Mouse (Mus musculus): ENCODE results near the gene Avpr1a. TPM values are rescaled to one million over a fixed set of nuclear protein-coding genes. Genes with fewer than 3 reads are reported as not detected.

Avpr1a gene
- polyA plus RNA-seq (2014; fragmentation: Illumina TruSeq; extraction: RNeasy Lipid Tissue Mini Kit (QIAGEN cat#74804); ENCODE audit: low read depth, low replicate concordance) = 62.7 TPM

DNA sequence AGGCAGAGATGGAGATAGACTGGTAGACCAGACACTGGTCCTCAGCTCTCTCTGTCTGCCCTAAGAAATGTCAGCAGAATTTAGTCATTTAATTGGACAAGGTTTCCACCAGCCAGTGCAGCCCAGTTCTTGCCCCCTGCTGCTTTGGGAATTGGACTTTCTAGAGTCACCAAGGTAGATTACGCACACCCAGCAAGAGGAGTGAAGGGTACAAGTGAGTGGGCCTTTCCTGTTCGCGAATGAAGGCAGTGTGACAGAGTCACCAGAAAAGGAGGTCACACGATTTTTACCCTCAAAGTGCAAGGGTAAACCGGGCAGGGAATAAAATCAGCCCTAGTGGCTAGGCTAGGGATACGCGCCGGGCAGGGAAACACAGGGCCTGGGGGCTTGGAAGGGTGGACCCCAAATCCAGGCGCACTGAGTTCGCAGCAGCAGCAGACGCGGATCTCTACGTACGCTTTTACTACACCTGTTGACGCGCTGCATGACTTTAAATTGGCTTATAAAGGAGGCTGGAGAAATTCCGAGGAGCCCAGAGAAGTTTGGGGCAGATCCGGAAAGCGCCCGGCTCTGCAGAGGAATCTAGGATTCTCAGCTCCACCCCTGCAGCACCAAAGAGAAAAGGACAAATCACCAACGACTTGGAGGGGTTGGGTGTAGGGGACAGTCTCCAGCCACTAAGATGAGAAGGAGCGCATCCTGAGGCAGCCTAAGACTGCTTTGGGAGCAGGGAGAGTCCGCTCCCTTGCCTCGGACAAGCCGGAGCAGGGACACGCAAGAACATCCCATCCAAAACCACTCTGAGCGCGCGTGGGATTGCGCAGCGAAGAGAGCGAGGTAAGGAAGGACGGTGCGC, at the start of gene Avpr1a:
Avpr1a (plus strand) TSS at position 639 of the 856 bp plus-strand sequence.

Other genes with a start within 250 kb of the Avpr1a start
- 1.6 TPM for gene Ppm1h, start 230.3 kb downstream of the Avpr1a start, polyA plus RNA-seq (2014; fragmentation: Illumina TruSeq; extraction: RNeasy Lipid Tissue Mini Kit (QIAGEN cat#74804); ENCODE audit: low read depth, low replicate concordance)